Mouse (Mus musculus): ENCODE measurements around the gene Gpr55. TPM values are rescaled to one million over a fixed set of nuclear protein-coding genes. Genes with fewer than 3 reads are reported as not detected.

Gpr55 gene
- 0.01 and 0.02 TPM in 2 replicates for polyA plus RNA-seq (2012; rRNA removed)

DNA sequence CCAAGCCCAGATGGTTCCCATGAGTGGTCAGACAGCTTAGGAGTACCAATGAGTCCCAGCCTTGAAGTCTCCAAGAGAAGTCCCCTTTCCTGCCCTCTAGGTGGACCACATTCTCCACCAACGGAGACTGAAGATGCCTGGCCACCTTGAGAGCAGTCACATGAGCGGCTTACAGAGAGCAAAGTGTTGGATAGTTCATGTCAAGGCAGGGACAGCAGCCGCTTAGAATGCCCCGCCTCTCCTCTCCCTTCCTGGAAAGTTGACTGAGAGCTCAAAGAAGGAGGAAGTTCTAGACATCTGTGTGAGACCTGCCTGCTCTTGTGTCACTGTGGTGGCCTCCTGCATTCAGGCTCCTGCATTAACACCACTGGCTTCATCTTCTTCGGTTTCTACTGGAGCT, at the start of gene Gpr55:
Gene Gpr55, minus strand, starts transcription at position 135 of the 400 bp plus-strand sequence.

DNA sequence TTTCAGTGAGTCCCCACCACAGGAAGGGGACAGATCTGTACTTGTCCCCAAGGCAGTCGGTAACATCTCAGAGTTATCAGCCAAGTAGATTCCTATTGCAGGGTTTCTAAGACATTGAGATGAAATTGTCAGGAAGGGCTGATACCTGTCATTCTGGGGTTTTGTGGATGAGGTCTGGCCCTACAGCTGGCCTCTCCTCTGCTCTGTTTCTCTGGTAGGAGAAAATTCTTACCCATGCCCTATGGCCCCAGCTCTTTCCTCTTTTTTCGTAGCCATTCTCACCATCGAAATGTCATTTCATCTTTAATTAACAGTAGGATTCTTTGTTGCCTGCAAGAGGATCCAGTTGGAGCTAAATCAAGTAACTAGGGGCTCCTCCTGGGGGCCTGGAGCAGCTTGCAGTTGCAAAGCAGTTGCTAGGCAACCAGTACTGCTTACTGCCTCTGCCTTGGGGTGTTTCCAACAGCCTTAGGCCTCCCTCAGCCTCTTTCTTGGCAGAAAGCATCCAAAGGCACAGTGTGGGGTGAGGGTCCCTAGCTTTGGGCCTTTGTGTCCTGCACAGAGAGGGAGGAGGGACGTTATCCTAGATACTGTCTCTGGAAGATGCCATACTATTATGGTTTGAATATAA, 32.6 kb downstream of the Gpr55 start, which contains the start of gene 4933407L21Rik:
Gene 4933407L21Rik, plus strand, starts transcription at position 427 of the 631 bp plus-strand sequence.

DNA sequence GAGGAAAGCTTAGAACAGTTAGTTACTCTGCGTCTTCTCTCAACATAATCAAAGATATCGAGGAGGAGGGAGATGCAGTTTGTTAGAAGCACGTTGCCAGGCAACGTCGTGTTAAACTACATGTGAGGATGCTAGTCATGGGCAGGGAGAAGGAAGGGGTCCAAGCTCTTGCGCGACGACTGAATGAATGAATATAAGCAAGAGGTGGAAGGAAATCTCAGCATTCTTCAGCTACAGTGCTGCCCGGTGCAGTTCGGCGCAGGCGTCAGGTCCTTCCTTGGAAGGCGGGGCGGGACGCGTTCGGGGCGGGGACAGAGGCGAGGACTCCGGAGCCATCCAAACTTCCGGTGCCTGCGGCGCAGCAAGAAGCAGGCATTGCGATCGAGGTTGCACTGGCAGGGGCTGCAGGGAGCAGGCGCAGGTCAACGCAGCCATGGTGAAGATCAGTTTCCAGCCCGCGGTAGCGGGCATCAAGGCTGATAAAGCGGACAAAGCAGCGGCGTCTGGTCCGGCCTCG, 66.5 kb downstream of the Gpr55 start, which contains the start of gene Itm2c:
Gene Itm2c, plus strand, starts transcription at position 51 of the 517 bp plus-strand sequence.

Other genes starting within 250 kb of the Gpr55 start
- gene A630001G21Rik, start 182.4 kb downstream of the Gpr55 start, polyA plus RNA-seq (2012; rRNA removed): 1.0 and 2.4 TPM in 2 replicates
- 91.7 and 103 TPM in 2 replicates for gene Cab39, start 167.6 kb downstream of the Gpr55 start, polyA plus RNA-seq (2012; rRNA removed)
- gene Itm2c, start 66.7 kb downstream of the Gpr55 start, polyA plus RNA-seq (2012; rRNA removed): 156 and 169 TPM in 2 replicates
- gene 4933407L21Rik, start 32.5 kb downstream of the Gpr55 start, polyA plus RNA-seq (2012; rRNA removed): 6.2 and 6.9 TPM in 2 replicates
- gene Spata3, start 55.8 kb upstream of the Gpr55 start, polyA plus RNA-seq (2012; rRNA removed): 0.23 TPM in 1 of 2 replicates, not detected in the other
- gene 2810459M11Rik, start 84.9 kb upstream of the Gpr55 start, polyA plus RNA-seq (2012; rRNA removed): 5.5 and 7.3 TPM in 2 replicates
- 90.3 and 91.2 TPM in 2 replicates for gene Psmd1, start 103.4 kb upstream of the Gpr55 start, polyA plus RNA-seq (2012; rRNA removed)
- gene Htr2b, start 151.0 kb upstream of the Gpr55 start, polyA plus RNA-seq (2012; rRNA removed): 0.05 and 0.13 TPM in 2 replicates
- 2.3 and 2.5 TPM in 2 replicates for gene Gm21972, start 172.6 kb upstream of the Gpr55 start, polyA plus RNA-seq (2012; rRNA removed)
- 23.8 and 24.3 TPM in 2 replicates for gene Armc9, start 193.8 kb upstream of the Gpr55 start, polyA plus RNA-seq (2012; rRNA removed)

All from central nervous system, embryonic 14 days (tissue).